Mouse (Mus musculus) layer of hippocampus, postnatal 36 days (tissue): Measurements from ENCODE around the gene Pign. TPM values are rescaled to one million over a fixed set of nuclear protein-coding genes. Genes with fewer than 3 reads are reported as not detected.

Source experiments
- DNase-seq, 2 experiments: peaks; one replicate each; pipeline ENCODE4 v3.0.0; 2022
- microRNA-seq, 2 experiments: library from miRNA; unstranded; fragments of <30 nt; microRNA quantifications; one replicate each; pipeline ENCODE4 v1.2.0; 2021
- total RNA-seq, 2 experiments: library from RNA; stranded (reverse); gene quantifications; 2 replicates each; pipeline ENCODE4 v1.2.3; 2021

The Pign gene
- total RNA-seq, 2 experiments from 2014 or later, result 17.9 to 21.9 TPM

DNA sequence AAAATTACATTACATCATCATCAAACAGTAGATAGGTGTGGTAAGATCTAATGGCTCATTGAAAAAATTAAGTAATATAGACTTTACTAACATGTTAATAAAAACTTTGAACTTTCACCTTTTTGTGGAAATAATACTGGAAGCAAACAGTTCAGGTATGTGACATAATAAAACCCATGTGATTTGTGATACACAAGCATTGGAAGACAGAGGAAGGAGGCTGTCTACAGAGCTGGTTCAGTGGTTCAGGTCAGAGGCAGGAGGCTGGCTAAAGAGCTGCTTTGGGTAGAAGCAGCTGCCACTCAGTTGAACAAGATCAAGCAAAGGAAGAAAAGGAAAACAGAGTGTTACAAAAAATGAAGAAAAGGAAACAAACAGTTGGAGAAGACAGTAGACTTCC lies 107.4 kb downstream of the Pign start:
- DNase-seq, result no peak

GRCm38 (mm10) chr1:105555192-105555718 lies 108.2 kb downstream of the Pign start:
- no peak for DNase-seq

DNA sequence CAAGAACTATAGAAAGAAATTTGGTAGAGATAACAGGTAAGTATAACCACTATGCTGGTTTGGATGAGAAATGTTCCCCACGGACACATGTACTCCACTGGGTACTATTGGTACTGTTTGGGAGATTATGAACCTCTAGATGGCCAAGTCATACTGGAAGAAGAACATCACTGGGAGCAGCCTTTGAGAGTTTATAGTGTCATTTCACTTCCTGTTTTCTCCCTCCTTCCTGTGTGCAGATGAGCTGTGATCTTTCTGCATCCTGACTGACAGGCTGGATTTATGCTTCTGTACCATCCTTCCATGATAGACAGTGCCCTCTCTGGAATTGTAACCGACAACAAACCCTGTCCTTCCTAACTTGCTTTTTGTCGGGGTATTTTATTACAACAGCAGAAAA lies 110.3 kb downstream of the Pign start:
- no peak for DNase-seq

DNA sequence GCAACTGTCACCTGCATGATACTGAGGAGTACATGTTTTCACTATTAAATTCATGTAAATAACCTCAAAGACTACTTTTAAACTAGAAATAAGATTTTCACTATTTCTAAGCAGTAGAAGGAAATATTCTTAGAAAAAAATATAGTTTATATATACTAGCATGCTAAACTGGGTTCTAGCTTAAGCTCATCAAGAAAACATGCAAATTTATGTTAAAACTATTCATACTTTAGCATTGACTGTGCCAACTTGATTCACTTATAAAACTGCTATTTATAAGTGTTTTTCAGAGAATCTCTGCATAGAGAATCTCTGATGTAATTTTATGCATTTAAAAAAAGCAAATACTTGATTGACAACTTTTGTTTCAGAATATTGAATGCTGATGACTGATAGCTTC lies 113.3 kb downstream of the Pign start:
- no peak for DNase-seq

DNA sequence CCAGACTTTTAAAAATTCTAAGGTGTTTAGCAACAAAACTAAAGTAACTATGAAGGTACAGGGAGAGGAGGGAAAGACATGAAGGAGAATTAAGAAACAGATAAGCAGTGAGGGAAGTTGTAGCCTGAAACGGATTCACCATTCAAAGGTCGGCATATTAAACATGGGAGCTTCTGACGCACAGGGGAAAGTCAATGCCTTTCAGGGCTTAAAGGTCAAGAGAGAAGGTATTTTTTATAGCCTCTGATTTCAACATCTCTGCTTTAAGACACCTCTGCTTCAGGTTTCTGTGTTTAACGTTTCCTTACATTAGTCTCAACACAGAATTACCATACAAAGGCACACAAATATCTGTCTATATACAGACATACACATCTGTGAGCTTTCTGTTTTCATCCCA lies 113.8 kb downstream of the Pign start:
- no peak for DNase-seq

DNA sequence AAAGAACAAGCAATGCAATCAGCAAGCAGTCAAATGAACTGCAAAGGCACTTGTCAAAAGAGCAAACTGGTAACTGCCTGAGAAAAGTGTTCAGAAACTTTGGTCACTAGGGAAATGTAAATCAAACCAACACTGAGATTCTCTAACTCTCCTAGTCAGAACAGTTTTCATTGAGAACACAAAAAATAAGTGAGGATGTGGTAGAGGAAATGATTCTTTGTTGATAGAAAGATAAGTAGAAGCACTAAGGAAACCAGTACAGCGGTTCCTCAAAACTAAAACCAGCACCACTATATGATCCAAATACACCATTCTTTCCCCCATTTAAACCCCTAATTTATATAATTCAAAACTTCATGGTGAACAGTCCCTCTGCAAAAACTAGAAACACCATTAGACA lies 120.4 kb downstream of the Pign start:
- DNase-seq, result no peak

DNA sequence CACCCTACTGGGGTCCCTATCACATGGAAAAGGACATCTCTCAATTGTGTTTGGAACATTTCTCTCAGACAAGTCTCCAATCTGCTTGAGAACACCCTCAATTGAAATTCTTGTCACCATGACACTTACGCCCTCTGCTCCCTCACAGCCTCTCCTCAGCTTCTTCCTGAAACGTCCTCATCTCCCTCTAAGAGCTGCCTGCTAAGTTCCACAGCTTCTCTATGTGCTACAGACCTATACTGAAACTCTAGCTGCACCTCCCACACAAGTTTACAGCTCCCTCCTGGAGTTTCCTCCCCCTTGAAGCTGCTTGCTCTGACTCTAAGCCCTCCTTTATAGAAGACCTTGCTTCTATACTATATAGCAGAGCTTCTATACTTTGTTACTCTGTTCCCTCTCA lies 139.7 kb downstream of the Pign start:
- no peak for DNase-seq

GRCm38 (mm10) chr1:105522321-105522720 lies 141.2 kb downstream of the Pign start:
- no peak for DNase-seq

- DNase-seq, result no peak
Measured at GRCm38 (mm10) chr1:105518101-105518500, 145.4 kb downstream of the Pign start.

GRCm38 (mm10) chr1:105507116-105507515 lies 156.4 kb downstream of the Pign start:
- no peak for DNase-seq

- peak; percentile 25 to 32 for DNase-seq
Measured at GRCm38 (mm10) chr1:105492626-105493025, 170.9 kb downstream of the Pign start.

DNA sequence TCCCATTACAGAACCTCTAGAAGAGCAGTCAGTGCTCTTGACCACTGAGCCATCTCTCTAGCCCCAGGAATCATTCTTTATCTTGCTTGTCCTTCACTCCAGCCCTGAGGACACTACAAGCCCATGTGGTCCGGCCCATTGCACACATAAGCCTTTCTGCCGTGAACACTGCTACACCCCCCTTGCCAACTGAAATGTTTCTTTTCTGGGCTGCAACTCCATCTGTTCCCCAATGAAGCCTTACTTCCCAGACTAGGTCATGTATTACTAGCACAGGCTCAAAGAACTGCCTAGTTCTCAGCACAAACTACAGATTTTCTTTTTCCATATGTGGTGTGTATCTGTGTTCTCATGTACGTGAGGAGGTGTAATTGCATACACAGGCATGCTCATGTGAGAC lies 174.0 kb downstream of the Pign start:
- DNase-seq, result no peak

DNA sequence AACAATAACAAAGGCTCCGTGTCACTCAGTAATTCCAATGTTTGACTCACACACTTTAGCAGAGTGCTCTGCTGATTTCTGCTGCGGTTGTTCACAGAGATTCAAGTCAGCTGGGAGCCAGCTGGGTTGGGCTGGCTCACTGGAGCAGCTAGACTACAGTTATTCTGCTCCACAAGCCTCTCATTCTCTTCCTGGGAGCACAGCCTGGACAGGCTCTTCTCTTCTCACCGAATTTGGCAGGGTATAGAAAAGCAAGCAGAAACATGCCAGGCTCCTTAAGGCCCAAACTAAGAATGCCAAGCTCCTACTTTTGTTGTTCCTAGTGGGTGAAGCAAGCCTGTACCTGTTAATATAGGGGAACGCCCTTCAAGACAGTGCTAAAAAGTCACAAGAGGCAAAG lies 176.4 kb downstream of the Pign start:
- DNase-seq, result no peak

Small RNAs within 50 kb of the gene (microRNA-seq; reads per million reads assigned to microRNA genes)
- gene Gm22426, result 0 reads per million in 2 experiments

Other genes with a start within 250 kb of the Pign start
- 100 to 1,000 TPM; 102 to 115 TPM for gene Relch, start 184 bp upstream of the Pign start, total RNA-seq
- gene Tnfrsf11a, start 117.0 kb upstream of the Pign start, total RNA-seq, result 1 to 10 TPM; 2.8 to 2.9 TPM